Mouse (Mus musculus) layer of hippocampus, adult 18-20 months (tissue): ENCODE results near the gene Ptchd3. TPM values are rescaled to one million over a fixed set of nuclear protein-coding genes. Genes with fewer than 3 reads are reported as not detected.

Experiments used
- DNase-seq, 2 experiments: peaks; one replicate each; pipeline ENCODE4 v3.0.0; 2022; ENCODE audit warnings: low spot score in 2 of 2
- long read RNA-seq: library from polyadenylated mRNA; stranded (forward); transcript quantifications from one replicate; pipeline ENCODE4 v2.0.0, GENCODE M21; 2021
- total RNA-seq, 2 experiments: library from RNA; stranded (reverse); gene quantifications; 2 replicates each; pipeline ENCODE4 v1.2.3; 2021

The Ptchd3 gene
- not detected for total RNA-seq
- long read RNA-seq = 0 reads

DNA sequence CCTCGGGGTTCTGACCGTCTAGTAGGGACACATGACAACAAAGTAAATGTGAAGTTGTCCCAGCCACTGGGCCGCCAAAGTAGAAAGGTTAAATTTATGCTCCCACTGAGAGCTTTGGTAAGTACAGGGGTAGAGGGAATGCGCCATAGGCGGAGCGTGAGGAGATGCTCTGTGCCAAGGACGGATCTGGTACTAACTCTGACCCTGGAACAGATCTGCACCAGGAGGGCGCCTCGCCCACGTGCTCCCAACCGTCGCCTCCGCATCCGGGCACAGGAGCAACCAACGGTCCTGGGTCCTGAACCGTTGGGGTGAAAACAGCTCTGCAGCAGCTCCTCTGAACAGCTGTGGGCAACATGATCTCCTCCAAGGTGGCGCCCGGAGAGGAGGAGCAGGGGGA, at the start of gene Ptchd3:
Gene Ptchd3 (plus strand): TSS at position 301 of the 400 bp plus-strand sequence.
- no peak for DNase-seq

GRCm38 (mm10) chr11:121781831-121782230, 48.2 kb upstream of the Ptchd3 start:
- no peak for DNase-seq

DNA sequence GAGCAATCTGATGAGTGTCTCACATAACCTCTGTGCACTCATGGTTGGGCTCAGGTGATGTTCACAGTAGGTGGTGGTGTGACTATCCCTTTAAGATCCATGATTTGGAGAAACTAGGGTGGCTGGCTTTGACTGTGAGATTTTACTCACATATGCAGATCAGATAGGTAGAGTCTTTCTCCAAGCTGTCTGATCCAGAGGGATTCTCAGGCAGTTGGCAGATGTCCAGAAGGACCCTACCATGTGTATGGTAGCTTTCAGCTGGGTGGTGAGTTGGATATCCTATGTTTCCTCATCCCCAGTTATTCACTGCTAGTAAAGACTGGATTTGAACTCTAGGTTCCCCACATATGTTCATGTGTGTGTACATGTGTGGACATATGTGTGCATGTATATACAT, 42.6 kb upstream of the Ptchd3 start:
- no peak for DNase-seq

DNA sequence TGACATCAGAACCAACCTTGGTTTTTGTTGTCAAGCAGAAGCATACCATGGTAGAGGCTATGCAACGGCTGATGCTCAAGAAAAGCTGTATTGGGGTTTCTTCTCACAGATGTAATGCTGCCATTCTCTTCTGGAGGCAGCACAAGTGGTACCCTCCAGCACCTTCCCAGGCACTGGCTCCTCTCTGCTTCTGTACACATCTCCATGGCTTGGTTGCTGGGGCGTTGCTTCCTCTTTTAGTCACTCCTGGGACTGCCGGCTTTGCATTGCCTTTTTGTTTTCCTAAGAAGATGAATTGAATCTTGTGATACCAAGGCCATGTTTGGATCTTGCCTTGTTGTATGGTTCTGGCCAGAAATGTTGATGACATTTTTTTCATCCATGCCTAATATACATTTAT, 40.5 kb upstream of the Ptchd3 start:
- no peak for DNase-seq

- DNase-seq = no peak
Observed at GRCm38 (mm10) chr11:121790671-121791094, 39.4 kb upstream of the Ptchd3 start.

DNA sequence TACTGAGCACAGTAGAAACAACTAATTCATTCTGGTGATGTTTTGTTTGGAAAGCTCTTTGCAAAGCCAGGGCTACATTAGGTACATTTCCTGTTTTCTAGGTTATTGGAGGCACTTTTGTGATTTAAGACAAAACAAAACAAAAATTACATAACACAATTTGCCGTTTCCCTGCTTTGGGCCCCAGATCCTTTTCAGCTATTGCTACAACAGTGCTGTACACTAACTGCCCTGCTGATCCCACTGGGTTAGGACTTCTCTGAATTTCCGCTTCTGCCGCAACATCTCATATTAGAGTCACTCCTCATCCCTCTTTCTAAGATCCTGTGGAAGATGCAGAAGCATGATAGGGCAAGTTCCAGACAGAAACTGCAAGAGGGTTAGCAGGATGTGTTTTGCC, 38.6 kb upstream of the Ptchd3 start:
- no peak for DNase-seq

- DNase-seq = no peak
Observed at GRCm38 (mm10) chr11:121791991-121792390, 38.1 kb upstream of the Ptchd3 start.

DNA sequence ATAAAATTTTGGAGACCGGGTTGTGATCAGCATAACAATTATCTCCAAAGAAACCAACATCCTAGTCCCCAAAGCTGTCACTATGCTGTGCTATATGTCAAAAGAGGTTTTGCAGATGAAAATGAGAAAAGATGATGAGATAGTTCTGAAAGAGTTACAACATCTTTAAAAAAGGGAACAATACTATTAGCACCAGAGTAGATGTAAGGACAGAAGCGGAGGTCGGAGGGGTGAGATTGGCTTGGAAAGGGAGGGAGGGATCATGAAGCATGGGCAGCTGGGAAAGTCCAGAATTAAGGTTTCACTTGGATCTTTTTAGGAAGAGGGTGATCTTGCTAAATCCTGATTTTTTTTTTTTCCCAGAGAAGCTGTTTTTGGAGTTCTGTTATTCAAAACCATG, 36.5 kb upstream of the Ptchd3 start:
- no peak for DNase-seq

GRCm38 (mm10) chr11:121794186-121794585, 35.9 kb upstream of the Ptchd3 start:
- DNase-seq = no peak

GRCm38 (mm10) chr11:121794591-121795199, 35.4 kb upstream of the Ptchd3 start:
- DNase-seq = no peak

- no peak for DNase-seq
Observed at GRCm38 (mm10) chr11:121795978-121796377, 34.1 kb upstream of the Ptchd3 start.

GRCm38 (mm10) chr11:121798591-121798990, 31.5 kb upstream of the Ptchd3 start:
- DNase-seq = no peak

DNA sequence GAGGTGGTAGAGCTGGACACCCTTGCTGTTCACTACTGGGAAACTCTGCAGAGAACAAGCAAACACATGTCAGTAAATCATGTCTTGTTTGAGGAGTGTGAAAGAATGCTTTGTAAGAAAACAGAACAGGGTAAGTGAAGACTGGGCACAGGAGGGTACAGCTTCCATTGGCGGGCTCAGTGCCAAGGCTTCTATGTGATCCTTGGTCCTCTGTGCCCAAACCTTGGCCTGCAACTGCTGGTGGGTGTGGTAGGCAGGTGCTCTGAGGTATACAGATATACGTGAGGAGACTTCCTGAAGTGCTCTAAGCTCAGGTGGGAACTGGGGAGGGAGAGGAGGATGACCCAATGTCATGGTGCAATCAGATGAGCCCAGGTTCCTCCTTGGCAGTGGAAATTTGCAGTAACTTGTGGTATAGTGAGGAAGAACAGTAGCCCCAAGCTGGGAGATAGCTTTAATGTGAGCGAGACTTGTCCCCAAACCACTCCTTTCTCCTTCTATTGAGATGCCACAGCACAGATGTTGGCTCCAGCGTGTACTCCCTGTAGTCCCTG, 30.2 kb upstream of the Ptchd3 start:
- DNase-seq = no peak

DNA sequence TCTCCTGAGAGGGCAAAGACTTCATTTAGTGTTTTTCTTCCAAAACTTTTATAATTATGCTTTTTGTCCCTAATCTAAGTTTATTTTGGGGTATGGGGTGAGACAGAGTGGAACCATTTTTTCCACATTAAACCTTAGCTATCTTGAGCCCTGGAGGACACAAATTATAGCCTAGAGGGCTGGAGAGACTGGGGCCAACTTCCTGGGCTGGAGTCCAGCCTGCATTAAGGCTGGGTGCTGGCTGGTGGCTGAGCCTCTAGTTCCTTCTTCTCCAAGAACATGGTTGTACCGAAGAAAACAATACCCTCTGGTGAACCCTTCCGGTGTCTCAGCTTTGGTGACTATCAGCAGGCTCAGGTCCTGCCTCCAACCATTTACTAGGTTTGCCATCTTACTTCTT, 27.3 kb upstream of the Ptchd3 start:
- DNase-seq = no peak

- DNase-seq = no peak
Observed at GRCm38 (mm10) chr11:121804258-121805027, 25.6 kb upstream of the Ptchd3 start.

DNA sequence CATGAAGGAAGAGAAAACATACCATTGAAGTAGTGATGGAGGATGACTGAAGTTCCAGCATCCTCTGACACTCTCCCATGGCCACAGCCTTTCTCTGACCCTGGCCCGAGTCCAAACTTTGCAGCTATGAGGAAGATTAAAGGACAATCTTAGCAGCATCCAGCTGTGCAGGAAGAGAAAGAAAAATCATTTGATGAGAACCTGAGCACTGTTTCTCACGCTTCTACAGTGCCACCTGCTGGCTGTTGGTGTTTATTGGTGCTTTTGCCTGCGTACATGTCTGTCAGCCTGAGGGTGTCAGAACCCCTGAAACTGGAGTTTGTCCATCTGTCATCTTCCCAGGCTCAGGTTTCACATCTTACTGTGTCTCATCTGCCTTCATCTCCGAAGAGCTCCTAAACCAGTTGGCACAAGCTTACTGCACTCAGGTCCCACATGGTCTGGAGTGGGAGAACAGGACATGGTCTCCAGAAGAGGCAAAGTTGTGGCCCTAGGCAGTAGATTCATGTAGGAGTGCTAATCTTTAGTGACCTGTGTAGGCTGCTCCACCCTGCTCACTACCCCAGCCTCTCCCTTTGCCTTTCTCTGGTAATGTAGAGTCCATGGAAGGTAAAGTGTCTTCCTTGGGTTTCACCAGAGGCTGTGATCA, 21.7 kb upstream of the Ptchd3 start:
- DNase-seq = peak; percentile 64 to 94

DNA sequence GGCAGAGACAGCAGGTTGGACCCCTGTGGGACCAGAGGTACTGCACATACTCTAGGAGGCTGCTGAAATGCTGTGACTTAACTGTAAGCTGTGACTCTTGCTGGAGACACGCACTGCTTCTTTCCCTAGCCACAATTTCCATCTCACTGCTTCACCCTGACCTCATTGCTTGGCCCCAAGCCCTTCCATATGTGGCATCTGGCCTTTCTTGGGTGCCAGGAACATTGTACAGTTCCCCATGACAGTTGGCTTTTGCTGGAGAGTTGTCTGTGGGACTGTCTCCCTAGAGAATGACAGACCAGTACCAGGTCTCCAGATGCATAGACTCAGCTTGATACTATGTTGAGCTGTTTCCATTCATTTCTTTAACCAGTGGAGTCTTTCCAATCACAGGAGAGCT, 21.2 kb upstream of the Ptchd3 start:
- no peak for DNase-seq

DNA sequence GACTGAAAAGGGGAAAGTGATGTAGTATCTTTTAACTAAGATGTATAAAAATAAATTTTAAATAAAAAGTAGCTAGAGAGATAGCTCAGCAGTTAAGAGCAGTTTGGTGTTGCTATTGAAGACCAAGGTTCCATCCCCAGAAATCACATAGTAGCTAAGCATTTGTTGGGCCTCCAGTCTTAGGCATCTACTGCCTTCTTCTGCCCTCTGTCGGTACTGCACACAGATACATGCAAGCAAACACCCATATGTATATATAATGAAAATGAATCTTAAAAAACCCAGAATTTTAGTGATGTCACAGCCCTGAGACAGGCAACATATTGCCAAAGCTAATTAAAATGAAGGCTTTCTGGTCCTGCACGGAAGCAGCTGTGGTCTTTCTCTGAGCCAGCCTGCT, 15.9 kb downstream of the Ptchd3 start:
- peak in 1 of 2 experiments; percentile 1 for DNase-seq

DNA sequence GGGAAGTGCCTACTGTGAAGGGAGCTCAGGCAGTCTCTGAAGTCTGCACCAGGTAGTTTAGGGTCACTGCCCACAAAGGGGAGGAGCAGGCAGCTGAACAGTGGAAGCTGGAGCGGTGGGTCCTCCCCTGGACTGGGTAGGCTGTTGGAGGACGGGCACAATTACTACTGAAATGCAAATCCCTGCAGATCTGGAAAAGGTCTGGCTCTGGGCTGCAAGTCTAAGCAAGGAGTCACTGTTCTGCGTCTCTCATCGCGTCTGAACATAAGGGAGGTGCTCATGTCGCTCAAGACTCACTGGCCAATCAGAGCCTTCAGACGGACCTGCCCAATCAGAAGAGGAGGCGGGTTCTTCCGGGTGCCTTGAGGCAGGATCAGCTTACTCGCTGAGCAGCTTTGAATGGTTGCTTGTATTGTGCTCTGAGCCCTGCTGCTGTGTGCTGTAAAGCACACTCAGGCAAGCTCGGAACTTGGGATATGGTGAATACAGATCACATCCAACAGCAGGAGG, 17.8 kb downstream of the Ptchd3 start:
- DNase-seq = peak; percentile 13 to 59
